Mouse (Mus musculus) adrenal gland, postnatal 10 days (tissue): Measurements from ENCODE around the gene Cfc1. TPM values are rescaled to one million over a fixed set of nuclear protein-coding genes. Genes with fewer than 3 reads are reported as not detected.
"Not testable (repeated sequence)": the region's sequence is repeated elsewhere in the genome, so short reads cannot be mapped to it uniquely, and the experiment has no call there.

Source experiments
- DNase-seq: peaks from one replicate; pipeline ENCODE4 v3.0.0; 2021; ENCODE audit warnings: mixed read lengths
- long read RNA-seq, 2 experiments: library from polyadenylated mRNA; stranded (forward); transcript quantifications; one replicate each; pipeline ENCODE4 v2.0.0; 2021
- total RNA-seq, 2 experiments: library from RNA; stranded (reverse); gene quantifications; 2 replicates each; pipeline ENCODE4 v1.2.3; 2021

Cfc1 gene
- total RNA-seq = not detected
- long read RNA-seq, experiment 1 = 0 reads
- long read RNA-seq, experiment 2 = 0 reads

DNA sequence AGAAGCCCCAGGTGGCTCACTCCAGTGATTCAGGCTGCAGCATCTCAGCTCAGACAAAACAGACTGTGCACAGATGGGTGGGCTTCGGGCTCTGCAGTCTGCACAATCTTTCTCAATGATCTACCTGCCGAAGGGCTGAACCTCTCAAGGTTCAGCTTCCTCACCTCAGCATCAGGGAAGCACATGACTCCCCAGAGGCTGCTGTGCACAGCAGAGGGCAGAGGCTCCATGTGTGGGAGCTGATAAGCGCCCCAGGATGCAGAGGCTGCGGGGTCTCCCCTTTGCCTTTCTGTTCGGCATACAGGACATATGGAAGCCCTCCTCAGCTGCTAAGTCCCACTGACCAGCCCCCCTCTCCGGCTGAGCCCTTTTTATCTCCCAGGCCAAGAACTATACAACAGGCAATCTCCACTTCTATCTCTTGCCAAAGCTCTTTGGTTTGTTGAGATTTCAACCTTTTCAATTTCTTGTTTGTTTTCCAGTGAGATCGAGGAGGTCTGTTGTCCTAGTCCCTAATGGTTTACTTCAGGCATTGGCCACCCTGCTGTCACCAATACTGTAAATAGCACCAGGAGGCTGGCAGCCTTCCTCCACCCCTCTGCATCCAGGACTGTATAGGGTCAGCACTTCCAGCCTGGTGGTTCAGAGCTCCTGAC lies at the start of gene Cfc1:
Gene Cfc1 (plus strand): TSS at position 606 of the 656 bp plus-strand sequence.
- not testable (repeated sequence) for DNase-seq

DNA sequence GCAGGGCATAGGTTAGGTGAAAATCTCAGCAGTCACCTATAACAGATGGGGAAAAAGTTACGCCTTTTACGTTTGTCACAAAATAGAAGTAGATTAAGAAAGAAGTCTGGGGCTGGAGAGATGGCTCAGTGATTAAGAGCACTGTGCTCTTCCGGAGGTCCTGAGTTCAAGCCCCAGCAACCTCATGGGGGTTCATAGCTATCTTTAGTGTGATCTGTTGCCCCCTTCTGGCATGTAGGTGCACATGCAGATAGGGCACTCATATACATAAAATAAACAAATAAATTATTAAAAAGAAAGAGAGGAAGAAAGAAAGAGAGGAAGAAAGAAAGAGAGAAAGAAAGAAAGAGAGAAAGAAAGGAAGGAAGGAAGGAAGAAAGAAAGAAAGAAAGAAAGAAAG lies 48.1 kb upstream of the Cfc1 start:
- DNase-seq = no peak

DNA sequence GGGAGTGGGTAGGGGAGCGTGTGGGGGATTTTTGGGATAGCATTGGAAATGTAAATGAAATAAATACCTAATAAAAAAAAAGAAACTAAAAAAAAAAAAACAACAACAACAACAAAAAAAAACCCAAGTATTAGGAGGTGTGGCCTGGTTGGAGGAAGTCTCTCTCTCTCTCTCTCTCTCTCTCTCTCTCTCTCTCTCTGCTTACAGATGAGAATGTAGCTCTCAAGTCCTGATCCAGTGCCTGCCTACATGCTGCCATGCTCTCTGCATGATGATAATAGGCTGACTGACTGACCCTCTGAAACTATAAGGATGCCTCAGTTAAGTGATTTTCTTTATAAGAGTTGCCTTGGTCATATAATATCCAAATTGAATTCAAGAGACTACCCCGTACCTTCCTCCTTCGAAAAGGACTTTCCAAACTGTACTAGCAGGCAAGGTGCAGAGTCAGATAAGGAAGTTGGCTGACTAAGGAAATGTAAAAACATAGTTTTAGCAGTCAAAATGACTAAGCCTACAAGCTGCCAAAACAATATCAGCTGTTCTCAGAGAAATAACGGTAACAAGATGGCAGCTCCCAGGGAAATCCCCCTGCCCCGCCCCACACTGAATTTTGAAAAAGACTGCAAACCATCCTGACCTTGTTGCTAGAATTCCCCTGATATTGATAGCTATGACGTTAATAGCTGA lies 45.5 kb upstream of the Cfc1 start:
- DNase-seq = no peak

DNA sequence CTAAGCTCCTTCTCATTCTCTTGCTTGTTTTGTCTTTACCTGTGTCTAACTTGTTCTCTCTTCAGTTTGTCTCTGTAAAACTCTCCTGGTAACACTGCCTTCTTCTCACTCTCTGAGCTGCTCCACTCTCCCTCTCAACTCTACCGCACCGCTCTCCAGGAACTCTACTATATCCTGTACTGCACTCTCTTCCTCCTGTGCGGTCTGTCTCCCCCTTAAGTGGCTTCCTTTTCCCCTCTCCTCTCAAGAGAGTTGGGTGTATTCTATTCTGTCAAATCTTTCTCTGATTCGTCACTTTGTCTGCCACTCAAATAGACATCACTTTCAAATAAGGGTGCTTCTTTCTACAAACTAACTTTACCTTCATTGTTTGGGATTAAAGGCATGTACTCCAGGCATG lies 44.0 kb upstream of the Cfc1 start:
- DNase-seq = no peak

GRCm38 (mm10) chr1:34502991-34503390 lies 32.5 kb upstream of the Cfc1 start:
- no peak for DNase-seq

DNA sequence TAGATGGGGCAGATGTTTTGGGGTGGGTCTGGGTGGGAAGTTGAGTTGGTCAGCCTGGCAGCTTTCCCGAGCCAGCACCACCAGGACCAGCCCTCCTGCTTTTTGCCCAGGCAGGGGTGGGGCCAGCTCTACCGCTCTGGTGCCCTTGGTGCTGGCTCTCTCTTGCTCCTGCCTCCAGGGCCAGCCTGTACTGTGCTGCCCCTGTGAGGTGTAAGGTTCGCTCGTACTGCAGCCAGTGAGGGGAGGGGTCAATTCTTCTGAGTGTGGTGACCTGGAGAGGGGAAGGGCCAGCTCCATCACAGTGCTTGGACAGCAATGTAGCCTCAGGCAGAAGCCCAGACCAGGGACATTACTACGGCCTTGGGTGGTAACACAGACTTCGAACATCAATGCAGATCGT lies 30.1 kb upstream of the Cfc1 start:
- DNase-seq = no peak

- no peak for DNase-seq
Measured at GRCm38 (mm10) chr1:34505970-34506551, 29.4 kb upstream of the Cfc1 start.

DNA sequence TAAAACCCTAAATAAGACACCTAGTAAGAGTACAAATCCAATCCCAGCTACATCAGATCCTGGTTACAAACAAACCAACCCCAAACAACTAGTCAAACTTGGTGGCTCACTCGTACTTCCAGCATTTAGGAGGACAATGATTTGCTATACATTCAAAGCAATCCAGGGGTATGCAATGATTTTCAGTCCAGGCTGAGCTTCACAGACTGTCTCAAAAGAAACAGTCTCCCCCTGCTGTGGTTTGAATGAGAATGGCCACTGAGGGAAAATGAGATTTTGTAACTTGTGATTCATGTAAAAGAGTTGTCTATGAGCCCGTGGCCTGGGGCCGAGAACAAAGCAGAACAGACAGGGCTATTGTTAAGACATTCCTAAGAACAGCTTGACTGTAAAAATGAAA lies 27.5 kb upstream of the Cfc1 start:
- DNase-seq = no peak

DNA sequence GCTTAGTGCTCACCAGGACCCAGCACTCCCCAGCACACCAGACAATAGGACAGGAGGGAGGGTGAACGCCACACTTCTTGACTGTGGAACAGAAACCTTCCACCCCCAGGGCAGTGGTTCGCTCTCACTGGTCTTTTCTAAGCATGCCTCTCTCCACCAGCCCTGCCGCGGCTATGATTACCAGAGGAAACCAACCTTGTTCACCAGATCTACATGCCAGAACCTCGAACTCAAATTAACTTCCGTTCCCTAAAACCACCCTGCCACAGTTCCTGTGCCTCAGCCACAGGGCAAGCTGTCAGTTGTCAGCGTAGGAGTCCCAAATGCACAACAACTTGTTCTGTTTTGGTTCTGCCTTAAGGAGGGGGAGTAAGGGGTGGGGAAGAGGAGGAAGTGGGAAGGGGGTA lies 24.9 kb upstream of the Cfc1 start:
- DNase-seq = no peak

GRCm38 (mm10) chr1:34511027-34511426 lies 24.4 kb upstream of the Cfc1 start:
- peak; percentile 51 for DNase-seq

DNA sequence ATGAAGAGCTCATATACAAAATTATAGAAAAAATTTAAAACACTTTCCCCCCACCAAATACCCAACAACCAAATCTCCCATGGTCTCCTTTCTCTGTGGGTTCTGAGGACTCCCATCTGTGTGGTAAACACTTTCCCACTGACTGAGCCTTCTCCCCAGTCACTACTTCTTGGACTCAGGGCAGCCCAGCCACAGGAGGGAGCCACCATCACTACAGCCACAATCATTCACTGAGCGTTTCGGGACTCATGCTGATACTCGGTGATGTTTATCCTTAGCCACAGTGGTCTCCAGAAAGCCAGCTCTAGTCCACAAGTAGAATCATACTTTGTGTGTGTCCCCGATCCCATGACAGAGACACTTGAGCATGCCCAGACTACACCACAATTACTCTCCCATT lies 22.4 kb upstream of the Cfc1 start:
- no peak for DNase-seq

- DNase-seq = no peak
Measured at GRCm38 (mm10) chr1:34516595-34516994, 18.9 kb upstream of the Cfc1 start.

DNA sequence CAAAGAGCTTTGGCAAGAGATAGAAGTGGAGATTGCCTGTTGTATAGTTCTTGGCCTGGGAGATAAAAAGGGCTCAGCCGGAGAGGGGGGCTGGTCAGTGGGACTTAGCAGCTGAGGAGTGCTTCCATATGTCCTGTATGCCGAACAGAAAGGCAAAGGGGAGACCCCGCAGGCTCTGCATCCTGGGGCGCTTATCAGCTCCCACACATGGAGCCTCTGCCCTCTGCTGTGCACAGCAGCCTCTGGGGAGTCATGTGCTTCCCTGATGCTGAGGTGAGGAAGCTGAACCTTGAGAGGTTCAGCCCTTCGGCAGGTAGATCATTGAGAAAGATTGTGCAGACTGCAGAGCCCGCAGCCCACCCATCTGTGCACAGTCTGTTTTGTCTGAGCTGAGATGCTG lies 18.2 kb upstream of the Cfc1 start:
- not testable (repeated sequence) for DNase-seq

DNA sequence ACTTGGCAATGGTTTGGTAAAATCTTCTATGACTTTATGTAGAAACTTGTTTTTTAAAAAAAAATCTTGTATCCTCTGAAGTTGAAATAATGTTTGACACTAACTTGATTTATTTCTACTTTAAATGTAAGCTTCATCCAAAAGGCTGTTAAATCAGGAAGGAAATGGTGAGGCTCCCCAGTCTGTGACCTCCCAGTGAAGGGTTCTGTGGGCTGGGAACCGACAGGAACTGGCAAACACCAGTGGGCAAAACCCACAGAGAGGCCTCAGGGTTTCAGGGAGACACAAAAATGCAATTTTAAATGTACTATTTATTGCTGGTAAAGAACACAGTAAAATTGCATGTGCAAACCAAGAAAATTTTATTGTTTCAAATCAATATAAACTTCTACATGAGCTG lies 17.7 kb upstream of the Cfc1 start:
- DNase-seq = not testable (repeated sequence)

DNA sequence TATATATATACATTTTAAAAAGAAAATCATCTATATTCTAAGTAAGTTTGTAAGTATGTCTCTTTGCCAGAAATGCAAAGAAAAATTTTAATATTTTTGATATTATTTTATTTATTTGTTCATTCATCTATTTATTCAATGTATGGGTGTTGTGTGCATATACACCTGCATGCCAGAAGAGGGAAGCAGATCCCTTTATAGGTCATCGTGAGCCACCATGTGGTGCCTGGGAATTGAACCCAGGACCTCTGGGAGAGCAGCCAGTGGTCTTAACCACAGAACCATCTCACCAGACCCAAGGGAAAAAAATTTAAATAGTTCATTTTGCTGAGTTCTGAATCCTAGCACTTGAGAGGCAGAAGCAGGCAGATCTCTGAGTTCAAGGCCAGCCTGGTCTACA lies 17.2 kb upstream of the Cfc1 start:
- no peak for DNase-seq

DNA sequence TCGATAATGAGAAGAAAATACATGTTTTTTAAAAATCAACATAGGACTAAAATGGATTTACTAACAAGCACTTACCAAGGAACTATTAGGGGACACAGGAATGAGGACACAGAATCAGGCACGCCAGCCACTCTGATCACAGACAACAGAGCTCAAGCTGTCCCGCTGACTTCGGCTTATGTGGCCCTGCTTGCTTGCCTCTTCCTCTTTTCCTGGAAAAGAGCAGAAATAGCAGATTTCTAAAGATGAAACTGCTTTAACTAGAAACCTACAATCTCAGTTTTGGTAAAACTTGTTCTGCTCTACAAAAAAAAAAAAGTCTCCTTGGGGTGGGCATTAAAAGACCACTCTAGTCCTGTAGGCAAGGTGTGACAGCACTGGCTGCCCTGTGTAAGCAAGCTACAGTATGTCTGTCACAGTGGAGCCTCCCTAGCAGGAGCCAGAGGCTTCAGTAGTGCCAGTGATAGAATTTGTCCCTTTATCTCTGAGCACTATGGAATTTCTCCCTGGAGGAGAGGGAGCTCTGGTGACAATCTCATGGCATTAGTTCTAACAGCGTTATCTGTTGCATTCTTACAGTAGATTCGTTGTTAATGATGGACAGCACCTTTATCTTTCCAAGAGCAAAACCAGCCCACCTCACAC lies 13.1 kb upstream of the Cfc1 start:
- DNase-seq = no peak

- DNase-seq = no peak
Measured at GRCm38 (mm10) chr1:34522850-34523244, 12.6 kb upstream of the Cfc1 start.

GRCm38 (mm10) chr1:34523647-34524046 lies 11.8 kb upstream of the Cfc1 start:
- no peak for DNase-seq

GRCm38 (mm10) chr1:34534574-34534973 lies 874 bp upstream of the Cfc1 start:
- not testable (repeated sequence) for DNase-seq

DNA sequence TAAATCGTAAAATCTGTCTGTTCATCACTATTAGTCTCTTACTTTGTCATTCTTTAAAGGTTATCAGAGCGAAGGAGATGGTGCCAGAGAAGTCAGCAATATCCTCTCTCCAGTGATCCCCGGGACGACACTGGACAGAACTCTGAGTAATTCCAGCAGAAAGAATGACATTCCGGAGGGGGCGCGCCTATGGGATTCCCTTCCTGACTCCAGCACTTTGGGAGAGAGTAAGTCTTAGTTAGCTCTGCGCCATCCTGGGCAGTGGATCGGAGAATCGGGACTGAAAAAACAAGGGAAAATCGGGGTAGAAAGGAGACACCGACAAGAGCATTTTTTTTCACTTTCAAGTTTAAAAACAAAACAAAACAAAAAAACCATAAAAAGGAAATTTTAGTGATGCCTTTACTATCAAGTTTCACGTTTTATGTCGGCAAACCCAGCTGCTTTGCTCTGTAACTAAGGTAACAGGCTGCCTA lies 881 bp downstream of the Cfc1 start:
- no peak for DNase-seq

DNA sequence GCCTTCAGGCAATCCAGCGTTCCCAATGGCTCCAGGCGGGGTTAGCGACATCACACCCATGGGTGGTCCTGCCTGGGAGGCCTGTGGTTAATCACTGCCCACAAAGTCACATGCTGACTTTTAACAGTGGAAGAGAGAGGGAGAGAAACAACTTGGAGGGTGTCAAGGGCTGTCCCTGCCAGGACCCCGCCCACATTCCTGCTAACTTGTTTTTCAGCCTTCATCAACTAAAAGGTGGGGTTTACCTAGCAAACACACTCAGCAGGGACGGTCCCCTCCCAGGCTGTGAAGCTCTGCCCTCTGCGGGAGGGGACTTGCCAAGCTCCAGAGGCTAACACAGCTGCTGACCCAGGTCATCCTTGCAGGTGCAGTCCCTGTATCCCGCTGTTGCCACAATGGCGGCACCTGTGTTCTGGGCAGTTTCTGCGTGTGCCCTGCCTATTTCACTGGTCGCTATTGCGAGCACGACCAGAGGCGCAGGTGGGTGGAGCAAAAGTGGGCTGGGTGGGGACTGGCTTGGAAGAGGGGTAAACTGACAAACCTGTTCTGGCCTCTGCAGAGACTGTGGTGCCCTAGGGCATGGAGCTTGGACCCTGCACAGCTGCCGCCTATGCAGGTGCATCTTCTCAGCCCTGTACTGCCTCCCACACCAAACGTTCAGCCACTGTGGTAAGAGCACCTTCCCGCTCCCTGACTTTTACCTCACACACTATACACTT lies 1.5 kb downstream of the Cfc1 start:
- no peak for DNase-seq

DNA sequence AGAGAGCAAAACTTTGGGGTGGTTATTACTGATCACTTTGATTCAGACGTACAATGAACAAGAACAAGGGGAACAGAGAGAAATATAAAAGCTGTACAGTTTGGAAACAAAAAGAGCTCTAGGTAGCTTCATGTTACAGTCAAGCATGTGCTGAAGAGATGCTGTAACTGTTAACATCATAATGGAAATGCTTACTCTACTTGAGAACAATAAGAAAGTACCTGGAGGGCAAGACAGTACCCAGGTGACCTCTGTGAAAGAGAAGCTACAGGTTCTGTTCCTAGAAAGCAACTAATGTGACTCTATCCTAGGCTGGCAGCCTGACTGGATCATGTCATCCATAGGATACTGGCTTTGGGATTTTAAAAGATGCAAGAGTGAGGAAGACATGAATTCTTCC lies 11.6 kb downstream of the Cfc1 start:
- no peak for DNase-seq
